Mouse (Mus musculus) lung, adult 2 months (tissue): ENCODE measurements around the gene Flot1.

Experiments
- CTCF ChIP-seq: fragments of 200-500 bp; IDR thresholded peaks from 2 replicates; pipeline ENCODE4 v1.5.1; 2011; ENCODE audit warnings: mild to moderate bottlenecking, low read length, control low read depth; ENCODE audit not compliant: insufficient read depth
- POLR2A ChIP-seq: fragments of 200-500 bp; IDR thresholded peaks from 2 replicates; pipeline ENCODE4 v1.6.1; 2011; ENCODE audit warnings: low read depth, mild to moderate bottlenecking, control low read depth, low read length, borderline replicate concordance; ENCODE audit errors: extremely low read depth

DNA sequence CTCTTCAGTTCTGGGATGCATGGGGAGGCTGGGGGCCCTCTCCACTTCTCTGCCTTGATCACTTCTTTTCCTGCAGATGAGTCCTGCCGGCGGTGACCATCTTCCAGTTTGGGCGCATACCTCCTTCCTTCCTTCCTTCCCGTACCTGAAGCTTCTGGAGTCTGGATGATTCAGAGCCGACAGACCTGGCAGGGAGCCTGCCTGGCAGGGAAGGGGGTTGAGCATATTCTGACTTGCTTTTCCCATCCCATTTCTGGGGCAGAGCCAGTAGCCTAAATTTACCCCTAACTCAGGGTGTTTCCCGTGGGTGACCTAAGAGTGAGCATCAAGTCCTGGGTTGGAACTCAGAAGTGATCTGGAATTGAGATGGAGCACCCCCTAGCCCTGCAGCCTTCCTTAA, 51.7 kb downstream of the Flot1 start:
- TF ChIP-seq CTCF (no peak), POLR2A (no peak)
